Mouse (Mus musculus) telencephalon, adult 2 months (tissue): ENCODE results near the gene Usp46.
"Not testable (repeated sequence)": the region's sequence is repeated elsewhere in the genome, so short reads cannot be mapped to it uniquely, and the experiment has no call there.

Source experiments
- DNase-seq: peaks from one replicate; pipeline ENCODE4 v3.0.0-alpha.2; 2011; ENCODE audit warnings: low read depth, low spot score

The Usp46 gene

DNA sequence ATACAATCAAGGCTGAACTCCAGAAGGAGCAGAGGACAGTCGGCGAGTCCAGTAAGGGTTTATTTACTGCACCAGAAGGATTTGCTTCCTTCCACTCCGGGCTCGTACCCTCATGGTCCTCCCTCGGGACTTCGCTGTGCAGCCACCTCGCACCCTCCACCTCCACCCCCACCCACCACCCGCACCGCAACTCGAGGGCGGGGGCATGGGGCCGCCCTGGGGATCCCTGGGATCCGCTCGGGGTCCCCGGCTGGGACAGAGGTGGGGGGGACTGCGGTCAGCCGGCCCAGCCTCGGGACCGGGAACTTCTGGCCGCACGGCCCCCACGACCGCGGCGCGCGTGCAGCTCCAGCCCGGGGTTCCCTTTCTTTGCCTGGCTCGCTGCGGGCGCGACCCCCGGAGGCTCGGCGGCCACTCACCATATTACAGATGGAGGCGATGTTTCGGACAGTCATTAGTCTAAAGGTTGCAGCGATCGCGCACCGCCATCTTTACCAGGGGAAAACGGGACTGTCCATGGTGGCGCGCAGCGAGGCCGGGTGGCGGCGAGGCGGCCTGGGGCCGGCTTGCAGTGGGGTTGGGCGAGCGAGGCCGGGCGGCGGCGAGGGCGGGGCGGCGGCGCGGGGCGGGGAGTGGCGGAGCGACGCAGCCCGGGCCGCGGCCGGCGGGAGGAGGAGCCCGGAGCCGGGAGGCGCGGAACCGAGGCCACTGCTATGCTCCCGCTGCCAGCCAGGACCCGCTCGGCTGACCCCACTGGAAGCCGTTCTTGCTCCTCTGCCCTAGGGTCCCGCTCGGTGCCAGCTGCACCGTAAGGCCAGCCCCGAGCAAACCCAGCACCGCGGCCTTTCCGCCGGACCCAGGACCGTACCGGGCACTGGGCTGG lies at the start of gene Usp46:
Gene Usp46 (minus strand): TSS at position 601 of the 883 bp plus-strand sequence.
- DNase-seq = no peak

DNA sequence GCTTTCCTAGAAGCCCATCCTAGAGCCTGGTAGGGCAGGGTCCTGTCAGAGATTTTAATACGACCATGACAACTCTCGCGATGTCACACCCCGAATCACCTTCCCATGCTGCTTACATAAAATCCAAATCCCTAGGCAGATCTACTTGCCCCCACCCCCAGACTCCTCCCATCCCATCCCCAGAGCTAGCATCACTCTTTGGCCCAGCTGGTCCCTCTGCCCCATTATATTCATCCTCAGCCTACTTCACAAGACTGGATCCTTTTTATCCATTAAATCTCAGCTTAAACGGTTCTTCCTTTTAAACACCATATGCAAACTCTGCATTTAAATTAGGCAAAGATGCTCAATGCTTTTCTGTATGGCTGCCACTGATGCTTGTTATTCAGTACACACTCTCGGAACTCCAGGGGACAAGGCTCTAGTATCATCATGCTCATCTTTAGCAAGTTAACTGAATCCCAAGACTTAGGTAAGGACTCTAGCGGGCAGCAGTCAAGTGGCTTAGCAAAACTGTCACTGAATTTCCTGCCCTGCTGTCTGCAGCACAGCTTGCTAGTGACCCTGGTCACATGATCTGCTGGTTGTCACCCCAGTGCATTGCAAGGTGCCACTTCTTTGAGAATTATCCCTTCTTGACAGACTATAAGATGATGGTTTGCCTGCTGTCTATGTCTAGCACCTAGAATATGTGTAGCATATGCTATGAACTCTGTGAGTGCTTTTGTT lies 45.9 kb upstream of the Usp46 start:
- no peak for DNase-seq

DNA sequence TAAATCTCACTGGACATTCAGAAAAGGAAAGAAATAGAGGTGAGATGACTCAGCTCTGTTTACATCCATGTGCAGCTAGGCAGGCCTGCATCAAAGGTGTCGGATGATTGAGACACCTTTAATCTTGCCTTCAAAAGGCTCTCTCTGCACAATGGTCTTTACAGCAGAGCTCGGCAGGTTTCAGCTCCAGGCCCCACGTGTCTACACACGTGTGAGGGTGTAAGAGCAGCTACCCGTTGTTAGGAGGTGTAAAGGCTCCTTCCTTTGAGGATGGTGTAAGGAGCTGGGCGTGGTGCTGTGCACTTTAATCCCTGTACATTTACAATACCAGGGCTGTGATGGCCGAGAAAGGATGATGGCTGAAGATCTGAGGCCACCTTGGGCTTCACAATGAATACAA lies 37.2 kb upstream of the Usp46 start:
- no peak for DNase-seq

DNA sequence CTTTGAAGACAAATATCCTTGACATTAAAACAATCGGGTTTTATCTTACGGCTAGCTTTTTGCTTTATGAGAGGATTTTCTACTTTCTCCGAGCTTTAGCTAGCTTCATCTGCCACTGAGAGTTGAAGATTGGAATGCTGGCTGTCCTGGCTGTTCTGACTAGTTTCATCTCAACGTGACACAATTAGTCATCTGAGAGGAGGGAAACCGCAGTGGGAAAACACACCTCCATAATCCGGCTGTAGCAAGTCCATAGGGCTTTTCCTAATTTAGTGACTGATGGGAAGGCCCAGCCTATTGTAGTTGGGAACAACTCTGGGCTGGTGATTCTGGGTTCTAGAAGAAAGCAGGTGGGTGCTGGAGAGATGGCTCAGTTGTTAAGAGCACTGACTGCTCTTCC lies 33.5 kb upstream of the Usp46 start:
- no peak for DNase-seq

DNA sequence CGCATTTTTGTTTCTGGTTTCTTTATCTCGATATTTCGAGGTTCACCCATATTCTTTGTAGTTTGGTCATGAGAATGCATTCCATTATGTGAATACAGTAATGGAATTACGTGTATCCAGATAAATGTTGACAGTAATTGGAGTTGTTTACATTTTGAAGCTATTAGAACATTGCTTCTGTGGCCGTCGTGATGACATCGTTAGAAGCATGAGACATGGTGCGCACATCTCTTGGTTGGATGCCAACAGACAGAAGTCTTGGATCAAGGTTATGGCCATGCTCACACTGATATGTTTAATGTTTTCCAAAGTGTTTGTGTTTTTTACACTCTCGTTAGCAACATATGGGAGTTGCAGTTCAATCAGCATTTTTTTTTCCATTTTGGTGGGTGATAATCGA lies 30.8 kb upstream of the Usp46 start:
- DNase-seq = no peak

DNA sequence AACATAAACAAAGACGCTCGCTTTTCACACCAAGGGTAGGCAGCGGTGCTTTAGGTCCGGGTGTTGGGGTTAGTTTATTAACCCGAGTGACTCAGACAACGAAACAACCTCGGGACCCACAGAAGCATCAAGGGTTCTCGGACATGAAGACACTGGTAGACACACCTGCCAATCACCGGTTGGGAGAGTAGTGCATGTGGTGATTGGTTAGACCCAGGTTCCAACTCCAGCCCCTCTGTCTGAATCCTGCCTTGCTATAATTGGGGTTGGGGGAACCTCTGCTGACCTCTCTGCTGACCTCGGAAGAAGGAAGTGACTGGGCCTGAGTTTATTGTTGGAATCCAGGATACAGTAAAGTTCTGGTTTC lies 29.6 kb upstream of the Usp46 start:
- no peak for DNase-seq

DNA sequence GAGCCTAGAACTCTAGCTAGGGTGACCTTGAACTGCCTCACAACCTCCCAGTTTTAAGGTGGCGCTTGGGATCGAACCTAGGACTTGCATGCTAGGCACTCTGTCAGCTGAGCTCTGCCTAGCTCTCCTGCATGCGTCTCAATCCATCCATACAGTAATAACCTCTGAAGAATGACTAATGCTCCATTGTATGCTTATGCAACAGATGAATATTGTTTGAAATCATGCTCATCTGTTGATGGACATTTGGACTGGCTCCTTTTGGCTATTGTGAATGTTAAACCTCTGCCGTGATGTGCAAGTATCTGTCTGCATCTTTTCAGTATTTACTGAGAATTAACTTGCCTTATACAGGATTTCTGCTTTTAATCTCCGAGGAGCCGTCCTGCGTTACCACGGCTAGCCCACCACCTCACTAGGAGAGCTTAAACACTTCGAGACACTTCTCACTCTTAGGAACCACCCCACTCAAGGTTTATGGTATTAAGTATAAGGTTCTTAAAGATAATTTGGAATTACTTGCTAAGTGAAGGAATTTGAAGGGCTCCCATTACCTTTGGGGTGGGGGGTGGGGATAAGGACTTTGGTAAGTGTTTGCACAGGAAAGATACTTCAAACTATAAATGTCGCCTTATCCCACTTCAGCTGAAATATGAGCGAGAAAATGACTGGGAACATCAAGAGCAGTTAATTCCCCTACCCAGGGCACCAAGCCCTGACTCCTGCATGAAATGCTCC lies 29.1 kb upstream of the Usp46 start:
- DNase-seq = no peak

DNA sequence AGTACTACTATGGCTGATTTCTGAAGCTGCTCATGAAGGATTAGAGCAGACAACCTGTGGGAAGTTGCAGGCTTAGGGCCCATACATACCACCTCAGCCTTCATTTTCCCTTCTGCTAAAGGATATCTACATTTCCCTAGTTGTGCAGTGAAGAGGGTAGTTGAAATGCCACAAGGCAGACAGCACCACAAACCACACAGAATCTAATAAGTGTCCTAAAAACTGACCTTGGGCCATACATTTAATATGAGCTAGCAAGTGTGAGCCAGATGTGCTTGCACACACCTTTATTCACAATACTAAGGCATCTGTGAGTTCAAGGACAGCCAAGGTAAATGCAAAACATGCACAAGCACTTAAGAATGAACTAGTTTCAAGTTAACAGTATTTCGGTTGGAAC lies 27.8 kb upstream of the Usp46 start:
- DNase-seq = no peak

DNA sequence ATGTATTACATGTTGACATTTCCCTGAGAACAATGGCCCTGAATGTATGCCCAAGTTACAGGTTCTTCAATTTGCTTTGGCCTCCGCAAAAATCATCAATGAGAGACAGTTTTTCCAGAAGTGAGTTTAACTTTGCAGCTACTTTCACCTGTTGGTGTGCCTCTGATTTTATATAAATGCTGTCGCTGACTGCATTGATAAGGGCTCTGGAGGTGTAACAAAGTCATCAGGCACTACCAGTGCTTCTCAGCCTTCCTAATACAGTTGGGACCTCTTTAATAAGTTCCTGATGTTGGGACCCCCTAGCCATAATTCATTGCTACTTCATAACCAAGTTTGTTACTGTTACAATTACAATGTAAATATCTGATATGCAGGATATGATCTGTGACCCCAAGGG lies 27.4 kb upstream of the Usp46 start:
- no peak for DNase-seq

DNA sequence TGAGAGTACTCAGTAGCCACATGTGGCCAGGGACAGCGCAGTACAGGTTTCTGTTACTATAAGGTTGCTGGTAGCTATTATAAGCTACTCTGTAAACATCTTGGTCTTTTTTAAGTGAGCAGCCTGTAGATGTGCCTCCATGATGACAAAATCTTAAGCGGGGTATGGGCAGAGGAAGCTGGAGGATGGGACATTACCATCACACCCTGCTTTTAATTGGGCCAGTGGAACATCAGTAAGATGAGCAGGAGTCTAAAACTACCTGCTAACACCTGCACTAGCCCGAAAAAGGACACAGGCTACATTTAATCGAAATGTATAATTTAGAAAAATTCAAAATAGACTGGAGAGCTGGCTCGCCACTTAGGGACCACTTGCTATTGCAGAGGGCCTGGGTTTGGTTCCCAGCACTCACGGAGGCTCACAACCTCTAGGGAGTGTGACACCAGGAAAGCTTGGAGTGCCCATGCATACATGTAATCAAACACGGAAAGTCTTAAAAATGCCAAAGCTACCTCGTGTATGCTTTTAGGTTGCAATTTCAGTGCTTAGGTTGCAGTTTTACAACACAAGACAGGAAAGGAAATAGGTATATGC lies 26.7 kb upstream of the Usp46 start:
- no peak for DNase-seq

DNA sequence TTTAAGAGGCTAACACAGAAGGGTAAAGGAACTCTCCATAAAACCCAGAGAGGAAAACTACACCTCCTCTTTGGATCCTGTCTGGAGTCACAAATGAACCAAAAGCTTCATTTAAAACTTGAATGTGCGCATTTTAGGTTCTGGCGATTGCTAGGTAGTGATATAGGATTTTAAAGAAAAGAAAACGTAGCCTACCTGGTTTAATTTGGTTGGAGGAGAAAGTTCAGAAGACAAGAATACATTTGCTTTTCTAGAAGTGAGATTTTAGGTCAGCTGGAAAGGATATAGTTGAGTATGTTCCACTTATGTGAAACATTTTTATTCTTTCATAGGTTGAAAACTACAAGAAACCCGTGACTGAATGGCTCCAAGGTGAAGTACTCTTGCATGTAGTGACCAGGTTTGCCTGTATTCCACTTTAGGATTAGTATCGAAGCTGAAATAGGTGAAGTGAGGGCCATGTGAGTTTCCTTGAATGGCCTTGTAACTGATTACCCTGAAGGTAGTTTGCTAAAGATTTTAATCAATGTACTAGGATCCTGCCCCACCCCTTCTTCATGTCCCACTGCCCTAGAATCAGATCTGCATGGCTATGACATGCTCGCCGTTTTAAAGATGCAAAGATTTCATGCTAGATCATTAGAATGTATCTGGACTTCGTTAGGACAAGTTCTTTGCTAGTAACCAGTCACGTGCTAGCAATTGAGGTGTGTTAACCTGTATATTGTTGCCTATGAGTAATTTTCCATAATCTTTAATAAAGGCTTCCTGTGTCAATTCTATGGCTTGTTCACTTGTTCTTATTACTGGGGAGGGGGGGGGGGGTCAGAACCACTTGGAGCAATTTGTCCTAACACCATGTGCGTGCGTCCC lies 25.6 kb upstream of the Usp46 start:
- DNase-seq = no peak

DNA sequence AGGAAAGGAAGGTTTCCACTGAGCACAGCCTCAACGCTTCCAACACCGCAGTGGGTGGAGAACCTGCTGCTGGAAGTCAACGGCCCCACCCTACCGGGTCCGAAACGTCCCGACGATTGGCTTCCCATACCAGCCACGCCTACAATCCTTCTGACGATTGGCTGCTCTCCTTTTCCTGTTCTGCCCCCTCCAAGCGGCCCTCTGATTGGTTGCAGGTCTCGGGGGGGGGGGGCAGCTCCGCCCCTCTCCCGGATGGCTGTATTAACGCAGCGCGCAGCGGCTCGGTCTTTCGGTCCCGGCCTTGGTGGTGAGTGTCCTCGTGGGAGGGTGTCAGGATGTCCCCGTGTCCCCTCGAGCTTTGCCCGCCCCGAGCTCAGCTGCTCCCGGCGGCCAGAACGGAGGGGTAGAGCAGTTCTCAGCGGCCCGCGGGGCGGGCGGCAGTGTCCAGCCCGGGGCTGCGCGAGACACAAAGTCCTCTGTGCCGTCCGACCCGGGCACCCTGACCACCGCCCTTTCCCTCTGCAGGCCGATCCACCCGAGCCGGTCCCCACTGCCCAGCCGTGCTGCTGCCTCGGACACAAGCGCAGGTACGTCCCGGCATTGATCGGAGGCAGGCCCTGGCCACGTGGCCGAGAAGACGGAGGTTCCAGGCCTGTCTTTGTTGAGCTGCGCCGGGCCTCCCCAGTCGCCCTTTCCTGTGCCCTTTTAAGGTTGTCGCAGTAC lies 24.8 kb upstream of the Usp46 start:
- DNase-seq = peak; percentile 97

DNA sequence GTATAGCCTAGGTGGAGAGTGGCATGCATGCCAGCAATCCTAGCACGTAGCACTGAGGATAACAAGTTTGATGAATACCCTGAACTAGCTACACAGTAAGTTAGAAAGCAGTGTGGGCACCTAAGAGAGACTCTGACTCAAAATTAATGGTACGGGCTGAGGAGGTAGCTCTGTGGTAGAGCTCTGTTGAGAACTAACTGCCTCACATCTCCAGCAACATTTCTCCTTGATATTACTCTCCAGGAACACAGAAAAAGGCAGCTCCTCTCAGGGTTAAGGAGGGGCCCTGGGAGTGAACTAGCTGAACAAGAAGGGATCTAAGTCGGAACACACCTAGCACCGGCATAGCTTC lies 24.2 kb upstream of the Usp46 start:
- no peak for DNase-seq

DNA sequence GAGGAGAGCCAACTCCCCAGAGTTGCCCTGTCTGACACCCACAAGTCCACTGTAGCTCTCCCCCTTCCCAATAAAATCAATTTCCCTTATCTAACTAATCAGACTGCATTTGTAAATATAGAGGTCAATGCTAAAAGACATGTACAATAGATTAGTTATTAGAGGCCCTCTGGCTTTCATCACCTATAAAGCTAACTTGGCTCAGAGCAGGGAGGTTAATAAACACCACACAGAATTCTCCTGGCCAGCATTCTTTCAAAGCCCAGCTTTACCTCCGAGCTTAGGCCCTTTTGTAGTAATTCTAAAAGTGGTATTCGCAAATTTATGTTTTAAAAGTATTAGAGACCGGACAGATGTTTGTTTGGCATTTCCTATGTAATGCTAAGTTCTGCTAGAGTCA lies 21.4 kb upstream of the Usp46 start:
- DNase-seq = no peak

DNA sequence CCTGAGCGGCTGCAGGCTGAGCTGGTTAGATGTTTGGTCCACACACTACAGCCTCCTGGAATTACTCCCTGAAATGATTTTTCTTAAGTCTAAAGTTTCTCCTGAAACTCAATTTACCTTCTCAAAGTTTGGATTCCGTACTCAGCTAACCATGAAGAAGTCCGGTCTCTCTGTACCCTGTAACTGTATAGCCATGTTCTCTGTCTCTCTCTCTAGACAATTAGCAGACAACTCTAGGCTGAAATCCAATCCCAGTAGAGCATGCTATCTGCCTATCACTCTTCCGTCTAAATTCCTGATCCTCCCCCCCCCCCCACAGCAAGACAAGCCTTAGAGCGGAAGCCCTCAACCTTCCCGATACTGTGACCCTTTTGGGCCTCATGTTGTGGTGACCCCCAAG lies 13.5 kb upstream of the Usp46 start:
- no peak for DNase-seq

DNA sequence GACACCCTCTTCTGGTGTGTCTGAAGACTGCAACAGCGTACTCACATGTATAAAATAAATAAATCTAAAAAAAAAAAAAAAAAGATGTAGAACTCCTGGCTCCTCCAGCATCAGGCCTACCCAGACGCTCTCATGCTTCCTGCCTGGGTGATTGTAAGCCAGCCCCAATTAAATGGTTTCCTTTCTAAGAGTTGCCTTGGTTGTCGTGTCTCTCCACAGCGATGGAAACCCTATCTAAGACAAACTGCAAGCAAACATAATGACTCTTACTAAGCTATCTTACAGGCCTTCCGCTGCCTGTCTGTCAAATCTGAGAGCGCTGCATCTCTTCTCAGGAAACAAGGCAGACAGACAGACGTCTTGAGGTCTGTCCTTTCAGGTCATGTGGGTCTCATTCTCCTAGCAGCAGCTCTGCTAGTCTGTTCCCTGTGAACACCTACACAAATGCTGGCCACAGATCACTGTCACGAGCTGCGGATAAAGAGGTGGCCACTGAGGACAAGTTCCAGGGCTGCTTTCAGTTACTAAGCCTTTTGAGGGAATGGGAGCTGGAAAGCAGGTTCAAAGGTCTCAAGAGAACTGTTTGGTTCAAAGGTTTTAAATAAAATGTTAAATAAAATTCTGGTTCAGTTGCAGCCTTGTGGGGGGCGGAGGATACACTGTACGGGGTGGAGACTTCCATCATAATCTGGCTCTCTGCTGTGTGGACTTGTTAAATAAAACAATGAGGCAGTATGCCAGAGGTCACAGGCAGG lies 10.8 kb upstream of the Usp46 start:
- DNase-seq = no peak

DNA sequence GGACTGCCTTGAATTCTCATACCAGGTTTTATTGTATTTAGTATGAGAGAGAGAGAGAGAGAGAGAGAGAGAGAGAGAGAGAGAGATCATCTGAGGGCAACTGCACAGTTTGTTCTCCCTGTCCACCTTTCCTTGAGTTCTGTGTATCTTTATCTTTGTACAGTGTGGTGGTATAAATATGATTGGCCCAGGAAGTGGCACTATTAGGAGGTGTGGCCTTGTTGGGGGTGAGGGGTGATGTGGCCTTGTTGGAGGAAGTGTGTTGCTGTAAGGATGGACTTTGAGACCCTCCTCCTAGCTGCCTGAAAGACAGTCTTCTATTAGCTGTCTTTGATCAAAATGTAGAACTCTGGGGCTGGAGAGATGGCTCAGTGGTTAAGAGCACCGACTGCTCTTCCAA lies 10.2 kb upstream of the Usp46 start:
- no peak for DNase-seq

DNA sequence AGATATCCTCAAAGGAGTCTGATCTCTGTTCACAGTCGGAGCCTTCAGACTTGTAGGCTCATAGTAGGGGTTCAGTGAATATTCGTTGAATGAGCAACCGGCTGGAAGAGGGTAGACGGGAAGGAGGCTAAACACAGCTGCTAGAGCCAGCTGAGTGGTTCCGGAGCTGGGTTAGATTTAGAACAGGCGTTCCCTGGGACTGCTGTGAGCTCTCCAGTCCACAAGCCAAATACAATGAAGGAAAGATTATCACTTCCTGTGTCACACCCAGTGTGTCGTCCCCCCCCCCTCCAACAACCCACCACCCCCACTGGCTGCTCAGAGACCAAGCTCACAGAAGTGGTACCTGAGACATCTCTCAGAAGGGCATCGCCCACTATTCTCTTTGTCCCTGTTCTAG lies 9.7 kb upstream of the Usp46 start:
- no peak for DNase-seq

DNA sequence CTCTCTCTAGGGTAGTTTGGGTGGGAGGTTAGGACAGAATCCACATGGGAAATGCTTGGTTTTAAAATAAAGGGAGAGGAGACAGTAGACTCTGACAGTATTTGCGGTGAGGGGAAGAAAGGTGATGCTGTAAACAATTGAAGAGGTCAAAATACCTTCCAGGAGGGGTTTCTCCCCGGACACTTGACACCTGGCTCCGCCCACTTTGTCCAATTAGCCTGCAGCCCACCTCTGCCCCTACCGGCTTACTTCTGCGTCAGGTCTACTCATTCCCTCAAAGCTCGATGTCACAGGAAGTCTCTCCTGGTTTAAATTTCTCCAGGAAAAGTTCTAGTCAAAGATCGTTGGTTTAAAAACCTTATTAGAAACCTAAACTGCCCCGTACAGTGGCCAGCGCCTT lies 8.5 kb upstream of the Usp46 start:
- no peak for DNase-seq

DNA sequence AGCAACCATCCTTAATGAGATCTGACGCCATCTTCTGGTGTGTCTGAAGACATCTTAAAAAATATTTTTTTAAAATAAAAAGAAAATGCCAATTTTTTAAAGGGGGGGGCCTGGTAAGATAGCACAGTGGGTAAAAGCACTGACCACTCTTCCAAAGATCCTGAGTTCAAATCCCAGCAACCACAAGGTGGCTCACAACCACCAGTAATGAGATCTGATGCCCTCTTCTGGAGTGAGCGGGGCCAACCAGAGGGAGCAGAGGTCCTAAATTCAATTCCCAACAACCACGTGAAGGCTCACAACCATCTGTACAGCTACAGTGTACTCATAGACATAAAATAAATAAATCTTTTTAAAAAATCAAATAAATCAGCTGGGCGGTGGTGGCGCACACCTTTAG lies 2.3 kb upstream of the Usp46 start:
- not testable (repeated sequence) for DNase-seq
